In genomic region chr2:174415731-174416310, GRCm38 (mm10) we compare ENCODE assay signal across 8 mouse cellular contexts. TPM values are rescaled to one million over a fixed set of nuclear protein-coding genes. Genes with fewer than 3 reads are reported as not detected.
A peak's percentile ranks its signal among the peaks of the same experiment; 100 is the strongest.
DNase-seq lines count a peak whose midpoint lies in the region; ATAC-seq lines count a peak whose summit lies in the region.

Nelfcd (plus strand) TSS chr2:174415804.

- ATAC-seq in common myeloid progenitor, adult 5-6 weeks (replicated peaks; ENCODE audit: low read depth, poor library complexity, severe bottlenecking) = peak; percentile 96

- no peaks in the 10 kb centered on the region for H3K27me3 ChIP-seq in megakaryocyte, embryonic 14.5 days (replicated peaks)

- peaks cover 35% of the 10 kb centered on the region for H3K36me3 ChIP-seq in megakaryocyte, embryonic 14.5 days (replicated peaks; ENCODE audit: low read length)

- H3K9me3 ChIP-seq in megakaryocyte, embryonic 14.5 days = no peaks in the 10 kb centered on the region

- peak within 1 kb of the TSS; percentile 98 for H3K4me3 ChIP-seq in megakaryocyte, embryonic 14.5 days (replicated peaks)

- DNase-seq in ZHBTc4 (ENCODE audit: low read depth, low spot score) = peak; percentile 98
- peak; percentile 91 to 95 for DNase-seq in gastrocnemius, adult 8-10 months (ENCODE audit: low spot score in 2 of 2)
- DNase-seq in hindlimb bud, embryonic 11.5 days (ENCODE audit: extremely low spot score, low read depth, low spot score) = peak; percentile 85
- peak; percentile 88 to 90 for DNase-seq in left cerebral cortex, adult 8-10 months (ENCODE audit: low spot score in 2 of 2)
- peak; percentile 95 to 97 for DNase-seq in right cerebral cortex, postnatal 10 days (ENCODE audit: low spot score in 2 of 2)
- peak; percentile 95 for DNase-seq in urinary bladder, postnatal 25 days (ENCODE audit: low spot score)

- H3K4me1 ChIP-seq in megakaryocyte, embryonic 14.5 days = peaks cover 45% of the 10 kb centered on the region

RNA-seq across cellular contexts. Expression of gene Nelfcd, which starts in this region (rescaled TPM):
- total RNA-seq in common myeloid progenitor, adult 5-6 weeks (2017) = 39.3 and 43.1 TPM in 2 replicates
- 10 to 100 TPM; 18.7 to 23.3 (median 19.6) TPM for total RNA-seq in gastrocnemius, adult 8-10 months (2022)
- 10 to 100 TPM; 50.1 to 55.5 (median 53.0) TPM for total RNA-seq in left cerebral cortex, adult 8-10 months (2022)
- 36.2 and 36.8 TPM in 2 replicates for polyA plus RNA-seq in megakaryocyte, embryonic 14.5 days (2012; ENCODE audit: insufficient read depth, low replicate concordance)

Comparison
In these comparisons a context has a peak if more than half of its experiments do, and no peak if none do; other contexts are left out.
1. Peak in every context shown above with its lines: DNase-seq, ATAC-seq and H3K4me3 ChIP-seq.